Mouse (Mus musculus): ENCODE data around the gene Abcb5.

DNA sequence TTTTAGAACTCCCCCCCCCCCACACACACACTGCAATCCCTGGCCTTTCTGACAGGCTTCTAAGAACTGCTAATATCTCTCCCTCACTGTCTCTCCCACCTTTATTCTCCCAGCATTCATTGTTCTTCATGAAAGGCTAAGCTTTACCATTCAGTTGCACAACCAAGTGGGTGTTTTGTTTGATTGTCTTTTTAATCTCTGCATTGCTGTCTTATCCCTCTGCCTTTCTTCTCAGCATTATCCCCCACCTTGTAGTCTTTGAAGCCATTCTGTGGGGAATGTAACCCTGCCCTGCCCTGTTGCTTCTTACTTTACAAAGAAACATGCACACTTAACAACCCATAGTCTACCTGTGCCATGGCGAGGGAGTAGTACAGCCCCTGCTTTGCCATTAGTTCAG lies 48.5 kb downstream of the Abcb5 start:
- TF ChIP-seq POLR2A (IDR thresholded peaks at IDR 0.05; ENCODE audit: low read depth, low read length) (no peak), CTCF (conservative IDR thresholded peaks at IDR 0.05 in 1 of 2, IDR thresholded peaks at IDR 0.05 in 1 of 2; ENCODE audit: low read depth in 2 of 2, low read length in 2 of 2) (no peak), CHD1 (IDR thresholded peaks at IDR 0.05; ENCODE audit: low read depth, low read length) (no peak), SIN3A (IDR thresholded peaks at IDR 0.05; ENCODE audit: low read length) (no peak), ZC3H11A (IDR thresholded peaks at IDR 0.05; ENCODE audit: low read depth, low read length) (no peak), HCFC1 (IDR thresholded peaks at IDR 0.05; ENCODE audit: low read depth, low read length) (no peak), IRF4 (IDR thresholded peaks at IDR 0.05; ENCODE audit: low read depth, low read length) (no peak), EP300 (IDR thresholded peaks at IDR 0.05; ENCODE audit: low read length) (no peak), RCOR1 (conservative IDR thresholded peaks at IDR 0.05; ENCODE audit: low read depth, low read length) (no peak), GABPA (IDR thresholded peaks at IDR 0.05; ENCODE audit: insufficient replicate concordance, low read depth, low read length) (no peak)
